Mouse (Mus musculus) embryonic fibroblast, embryonic 13.5 days (primary cell): ENCODE measurements around the gene Galnt17.

Experiments used
- CTCF ChIP-seq: IDR thresholded peaks from 2 replicates; pipeline ENCODE4 v1.5.1; 2011; ENCODE audit warnings: mild to moderate bottlenecking, control low read depth, low read length, moderate library complexity, borderline replicate concordance; ENCODE audit not compliant: insufficient read depth
- POLR2A ChIP-seq: IDR thresholded peaks from 2 replicates; pipeline ENCODE4 v1.6.1; 2011; ENCODE audit warnings: low read depth, mild to moderate bottlenecking, control low read depth, low read length, moderate library complexity

- TF ChIP-seq POLR2A (no peak), CTCF (no peak)
Observed at GRCm38 (mm10) chr5:131239813-131240212, 68.5 kb downstream of the Galnt17 start.
